Mouse (Mus musculus) kidney, adult 8-10 months (tissue): ENCODE measurements at regions not wholly inside any gene's neighbourhood (a gene's known extent, or its start where the extent isn't known, plus 50 kb on each side); places are given as distances from the start of the nearest gene placed in this dataset.
"Not testable (repeated sequence)": the region's sequence is repeated elsewhere in the genome, so short reads cannot be mapped to it uniquely, and the experiment has no call there.

Experiments used
- DNase-seq, 2 experiments: peaks; one replicate each; pipeline ENCODE4 v3.0.0; 2022

DNA sequence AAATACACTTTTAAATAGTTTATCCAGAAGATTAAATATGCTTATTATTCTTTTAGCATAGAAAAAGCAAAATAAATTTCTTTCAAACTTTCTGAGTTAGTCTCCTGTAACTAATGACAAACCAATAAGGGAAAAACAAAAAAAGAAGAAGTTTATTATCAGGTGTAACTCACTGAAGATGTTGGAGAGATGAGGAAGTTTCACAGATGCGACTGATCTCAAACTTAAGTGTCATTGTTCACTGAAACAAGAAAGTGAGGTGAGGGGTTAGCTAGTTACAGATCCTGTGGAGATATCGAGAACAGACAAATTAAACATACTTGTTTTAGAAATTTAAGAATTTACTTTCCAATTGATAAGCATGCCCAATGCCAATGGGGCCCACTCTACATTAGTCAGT lies 199.2 kb downstream of the Wdr20rt start:
- no peak for DNase-seq

DNA sequence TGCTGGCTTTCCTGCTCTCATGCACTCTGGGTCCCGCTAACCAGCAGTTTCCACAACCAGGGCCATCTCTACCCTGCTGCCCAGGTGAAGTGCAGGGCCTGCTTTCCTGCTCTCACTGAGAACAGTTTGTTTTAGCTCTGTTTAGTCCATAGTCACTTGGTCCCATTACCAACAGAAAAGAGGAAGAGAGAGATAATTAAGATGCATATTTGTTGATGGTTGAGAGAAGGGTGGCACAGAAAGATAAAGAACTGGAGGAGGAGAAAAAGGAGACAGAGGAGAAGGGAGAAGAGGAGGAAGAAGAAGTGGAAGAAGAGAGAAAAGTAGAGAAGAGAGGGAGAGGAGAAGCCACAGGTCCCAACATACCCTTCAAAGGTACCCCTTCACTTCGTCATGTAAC lies 200.1 kb downstream of the Wdr20rt start:
- DNase-seq, result no peak

DNA sequence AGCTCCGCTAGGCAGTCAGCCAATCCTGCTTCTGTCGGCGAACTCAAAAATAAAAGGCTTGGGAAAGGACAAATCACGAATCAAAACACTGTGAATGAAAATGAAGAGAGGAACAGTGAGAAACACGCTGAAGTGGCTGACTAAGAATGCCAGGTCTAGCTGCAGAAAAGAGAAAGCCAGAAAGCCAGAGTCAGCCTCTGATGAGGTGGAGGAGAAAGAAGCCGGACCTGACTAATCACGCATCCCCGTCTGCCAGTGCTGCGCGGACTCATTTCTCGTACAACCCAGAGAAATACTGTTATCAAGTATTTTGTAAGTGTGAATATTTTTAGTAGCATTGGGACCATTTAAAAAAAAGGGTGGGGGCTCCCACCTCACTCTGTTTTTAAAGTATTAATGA lies 201.6 kb downstream of the Wdr20rt start:
- no peak for DNase-seq

DNA sequence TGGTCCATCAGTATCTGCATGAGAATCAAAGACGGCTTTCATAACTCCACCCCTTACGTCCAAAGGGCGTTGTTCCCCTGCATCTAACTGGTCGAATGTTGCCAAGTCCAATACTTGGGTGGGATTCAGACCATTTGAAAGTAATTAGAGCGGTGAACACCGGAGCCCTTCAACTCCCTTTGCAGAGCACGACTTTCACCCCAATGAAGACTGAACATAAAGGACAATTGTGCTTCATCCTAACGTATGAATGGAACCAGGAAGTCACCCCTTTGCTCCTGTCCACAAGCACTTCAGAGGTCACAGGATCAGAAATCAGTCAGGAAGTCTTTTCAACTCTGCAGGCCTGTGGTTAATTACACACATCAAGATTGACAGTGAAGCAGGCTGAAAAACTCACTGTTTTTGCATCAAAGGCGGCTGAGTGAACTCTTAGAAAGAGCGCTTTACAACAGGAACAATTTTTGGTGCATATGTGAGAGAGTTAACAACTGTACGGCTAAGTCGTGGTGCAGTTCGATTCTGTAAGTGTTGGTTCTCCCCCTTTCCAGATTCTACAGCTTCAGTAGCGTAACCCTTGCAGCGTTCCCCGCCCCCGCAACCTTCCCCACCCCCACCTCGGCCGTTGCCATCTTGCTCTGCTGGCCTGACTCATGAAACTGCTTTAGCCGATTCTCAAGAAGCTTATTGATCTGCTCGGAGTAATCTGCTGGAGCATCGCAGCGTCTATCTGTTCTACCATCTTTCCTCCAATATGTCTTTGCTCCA lies 203.1 kb downstream of the Wdr20rt start:
- no peak for DNase-seq

DNA sequence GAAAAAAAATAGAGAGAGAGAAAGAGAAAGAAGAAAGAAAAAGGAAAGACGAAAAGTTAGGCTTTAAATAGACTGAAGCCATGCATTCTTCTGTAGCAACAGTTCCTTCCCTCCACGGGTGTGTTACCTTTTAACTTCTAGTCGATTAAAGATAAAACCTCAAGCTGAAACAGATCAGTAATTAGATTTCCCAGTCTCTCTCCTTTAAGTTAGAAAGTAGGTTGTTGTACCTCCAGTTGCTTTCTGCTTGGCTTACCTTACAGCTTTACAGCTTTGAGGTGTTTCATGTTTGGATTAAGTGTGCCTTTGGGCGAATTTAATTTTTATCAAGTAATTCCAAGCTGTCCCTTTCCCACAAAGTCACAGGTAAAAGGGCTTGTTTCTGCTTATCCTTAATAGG lies 225.5 kb downstream of the Wdr20rt start:
- DNase-seq, result no peak

DNA sequence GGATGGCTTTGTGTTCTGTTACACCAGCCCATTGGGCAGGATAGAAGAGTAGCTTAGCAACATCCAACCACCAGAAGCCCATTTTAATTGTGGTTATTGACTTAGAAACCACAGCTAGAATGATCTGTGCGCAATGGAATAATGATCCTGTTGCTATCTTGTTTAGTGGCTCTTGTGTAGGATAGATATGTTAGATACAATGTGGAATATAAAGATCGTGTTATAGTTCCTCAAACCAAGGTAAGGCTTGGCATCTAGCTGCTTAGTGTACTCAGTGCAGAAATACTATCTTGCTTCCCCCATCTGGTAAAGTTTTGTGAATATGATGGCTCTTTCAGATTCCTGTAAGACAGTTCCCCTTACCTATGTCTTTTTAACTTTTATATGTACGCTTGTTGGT lies 230.4 kb downstream of the Wdr20rt start:
- no peak for DNase-seq

DNA sequence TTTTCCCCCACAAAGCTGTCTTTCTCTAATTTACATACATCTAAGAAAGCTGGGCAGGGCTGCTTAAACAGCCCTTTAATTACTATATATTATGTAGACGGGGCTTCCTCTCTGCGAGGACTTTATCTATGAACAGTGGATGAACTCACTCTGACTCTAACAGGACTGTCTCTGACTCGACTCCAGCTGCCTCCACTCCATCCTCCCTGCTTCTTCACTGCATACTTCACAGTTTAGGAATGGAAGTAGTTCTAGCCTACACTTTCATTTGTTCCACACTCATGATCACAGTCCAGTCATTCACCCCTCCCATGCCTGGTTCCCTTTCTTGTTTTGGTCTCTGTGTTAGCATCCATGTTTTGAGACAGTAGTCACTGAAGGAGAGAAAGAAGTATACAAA lies 231.6 kb downstream of the Wdr20rt start:
- DNase-seq, result no peak

DNA sequence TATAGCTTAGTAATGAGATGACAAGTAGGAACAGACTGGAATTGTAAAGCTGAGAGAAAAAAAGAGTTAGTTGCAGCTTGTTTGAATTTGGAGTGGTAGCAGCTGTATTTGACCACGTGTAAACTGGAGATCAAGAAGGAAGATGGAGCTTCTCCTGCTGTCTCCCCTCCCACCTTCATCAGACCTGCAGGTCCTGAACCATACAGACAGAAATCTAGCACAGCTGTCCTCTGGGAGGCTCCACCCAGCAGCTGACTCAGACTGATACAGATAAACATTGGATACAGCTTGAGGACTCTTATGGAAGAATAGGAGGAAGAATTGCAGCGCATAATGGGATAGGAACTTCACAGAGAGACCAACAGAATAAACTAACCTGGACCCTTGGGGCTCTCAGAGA lies 238.9 kb downstream of the Wdr20rt start:
- no peak for DNase-seq

DNA sequence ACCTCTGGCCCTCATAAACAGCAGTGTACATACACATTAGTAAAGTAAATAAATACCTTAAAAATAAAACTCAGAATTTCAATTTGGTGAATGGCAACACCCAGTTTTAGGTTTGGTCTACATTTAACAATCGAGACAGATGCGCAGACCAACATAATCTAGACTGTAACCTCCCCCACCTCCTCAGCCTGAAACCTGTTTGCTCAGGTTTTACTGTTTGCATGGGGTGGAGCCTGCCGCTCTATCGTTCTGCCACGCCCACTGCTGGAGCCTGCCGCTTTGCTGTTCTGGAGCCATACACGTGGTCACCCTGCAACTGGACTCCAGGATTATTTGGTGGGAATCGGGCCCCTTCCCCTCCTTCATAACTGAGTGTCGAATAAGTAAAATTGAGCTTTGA lies 253.4 kb downstream of the Wdr20rt start:
- DNase-seq, result not testable (repeated sequence)

DNA sequence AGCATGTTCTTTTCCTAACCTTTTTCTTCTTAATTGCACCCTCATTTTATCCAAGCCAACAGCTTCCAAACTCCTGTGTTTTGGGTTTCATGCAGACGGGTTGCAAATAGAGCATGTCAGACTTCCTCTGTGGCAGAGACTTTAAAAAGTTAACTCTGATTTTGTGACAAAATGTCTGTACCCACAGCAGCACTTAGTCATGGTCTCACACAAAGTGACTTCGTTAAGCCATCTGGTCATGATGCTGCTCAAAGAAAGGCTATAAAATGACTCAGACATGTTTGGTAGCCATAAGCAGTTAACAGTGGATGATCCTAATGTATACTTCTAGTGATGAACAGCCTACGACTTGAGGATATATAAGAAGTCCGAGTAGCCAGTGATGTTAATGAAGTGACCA lies 255.5 kb downstream of the Wdr20rt start:
- DNase-seq, result no peak

DNA sequence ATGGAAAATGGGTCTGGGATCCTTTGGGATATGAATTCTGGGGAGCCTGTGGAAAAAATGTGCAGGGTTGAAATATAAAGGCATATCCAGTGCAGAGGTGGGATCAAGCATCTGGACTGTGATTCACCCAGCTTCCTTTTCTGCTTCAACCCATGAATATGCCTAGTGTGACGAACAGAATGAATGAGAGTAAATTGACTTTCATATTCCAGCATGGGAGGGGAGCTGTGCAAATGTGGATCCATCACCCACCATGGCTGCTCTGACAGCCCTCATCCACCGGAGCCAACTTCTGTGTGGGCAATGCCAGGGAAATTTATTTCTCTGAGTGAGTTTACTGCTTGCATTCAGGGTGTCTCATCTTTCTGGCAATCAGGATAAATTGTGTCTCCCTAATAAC lies 265.8 kb downstream of the Wdr20rt start:
- no peak for DNase-seq

DNA sequence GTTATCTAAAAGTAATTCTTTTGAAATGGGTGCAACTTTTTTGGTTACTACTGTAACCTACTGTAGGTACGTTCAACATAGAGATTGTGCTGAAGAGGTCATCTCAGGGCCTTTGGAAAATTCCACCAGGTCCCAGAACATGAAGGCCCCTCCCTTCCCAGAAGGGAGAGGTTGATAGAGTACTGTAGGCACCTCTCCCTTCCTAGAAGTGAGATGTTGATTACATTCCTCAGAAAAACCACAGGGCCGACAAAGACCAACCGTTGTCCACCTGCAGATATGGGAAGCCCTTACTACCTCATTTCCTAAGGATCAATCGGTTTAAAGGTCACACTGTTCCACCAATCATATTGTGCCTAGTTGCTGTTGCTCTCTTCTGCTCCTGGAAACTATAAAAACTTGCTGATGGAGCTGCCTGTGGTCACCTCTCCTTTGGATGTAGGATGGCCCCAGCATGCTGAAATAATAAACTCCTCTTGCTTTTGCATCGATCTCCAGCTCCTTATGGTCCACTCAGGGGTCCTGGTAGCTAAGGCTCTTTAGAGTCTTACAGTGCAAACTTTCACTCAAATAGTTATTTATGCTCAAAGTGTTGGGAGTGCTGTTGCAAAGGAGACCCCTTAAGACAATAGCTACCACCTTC lies 269.2 kb downstream of the Wdr20rt start:
- DNase-seq, result no peak

DNA sequence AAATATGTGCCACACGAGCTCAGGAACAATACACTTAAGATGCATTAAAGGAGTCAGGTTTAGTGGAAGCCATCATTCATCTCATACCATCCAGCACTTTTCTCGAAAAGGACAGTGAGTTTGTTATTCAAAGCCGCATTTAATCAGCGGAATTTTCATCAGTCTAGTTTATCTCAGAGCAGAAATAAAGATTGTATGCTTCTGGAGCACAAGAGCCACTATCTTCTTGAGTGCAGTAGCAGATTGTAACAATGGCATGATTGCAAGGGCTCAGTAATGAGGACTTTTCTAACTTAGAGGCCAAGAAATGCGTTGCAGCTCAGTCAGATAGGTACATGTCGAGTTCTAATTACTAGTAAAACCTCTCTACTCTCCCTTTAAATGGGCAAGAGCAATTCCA lies 271.3 kb downstream of the Wdr20rt start:
- DNase-seq, result no peak

DNA sequence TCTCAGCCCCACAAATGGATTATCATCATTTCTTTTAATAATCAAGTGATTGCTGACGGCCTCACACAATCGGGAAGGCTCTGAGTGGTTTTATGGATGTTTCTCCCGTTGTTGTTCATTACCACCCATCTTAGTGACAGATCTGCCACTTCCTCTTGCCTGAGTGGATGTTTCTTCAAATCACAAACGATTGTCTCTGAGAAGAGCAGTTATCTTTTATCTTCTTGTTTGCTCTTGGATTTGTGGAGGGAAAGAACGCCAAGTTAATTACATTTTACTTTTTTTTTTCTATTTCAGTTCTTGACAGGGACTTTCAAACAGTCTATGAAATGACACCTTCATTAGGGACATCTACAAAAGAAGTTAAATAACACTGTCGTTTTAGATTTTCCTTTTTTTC lies 272.3 kb downstream of the Wdr20rt start:
- DNase-seq, result no peak

DNA sequence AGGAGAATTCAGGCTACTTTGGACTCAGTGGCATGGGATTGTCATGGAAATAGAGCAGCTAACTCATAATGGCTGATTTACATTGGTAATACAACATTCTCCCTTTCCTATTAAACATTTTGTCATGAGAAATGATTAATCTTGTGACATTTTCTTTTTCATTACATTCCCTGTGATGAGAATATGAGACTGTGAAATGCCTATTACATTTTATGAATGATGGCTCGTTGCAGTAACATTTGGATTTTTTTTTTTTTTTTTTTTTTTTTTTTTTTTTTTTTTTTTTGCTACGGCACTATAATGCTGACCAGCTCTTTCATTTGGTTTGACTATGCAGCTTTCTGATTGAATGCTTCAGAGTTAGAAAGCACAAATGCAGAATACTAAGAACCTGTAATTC lies 276.1 kb downstream of the Wdr20rt start:
- no peak for DNase-seq

DNA sequence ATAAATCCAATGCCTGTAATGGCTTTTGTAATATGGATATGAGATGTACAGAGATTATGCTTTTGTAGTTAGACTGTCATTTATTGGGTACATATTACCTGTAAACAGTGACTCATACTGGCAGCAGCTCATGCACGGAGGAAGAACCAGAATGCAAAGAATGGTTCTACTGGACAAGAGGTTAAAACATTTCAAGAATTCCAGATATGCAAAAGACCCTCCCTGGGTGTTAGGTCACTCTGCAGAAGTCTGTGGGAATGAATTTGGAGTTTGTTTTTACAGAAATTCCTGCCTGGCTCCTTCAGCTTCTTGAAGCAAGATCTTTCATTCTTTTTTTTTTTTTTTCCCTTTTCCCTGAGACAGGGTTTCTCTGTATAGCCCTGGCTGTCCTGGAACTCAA lies 276.7 kb downstream of the Wdr20rt start:
- no peak for DNase-seq

DNA sequence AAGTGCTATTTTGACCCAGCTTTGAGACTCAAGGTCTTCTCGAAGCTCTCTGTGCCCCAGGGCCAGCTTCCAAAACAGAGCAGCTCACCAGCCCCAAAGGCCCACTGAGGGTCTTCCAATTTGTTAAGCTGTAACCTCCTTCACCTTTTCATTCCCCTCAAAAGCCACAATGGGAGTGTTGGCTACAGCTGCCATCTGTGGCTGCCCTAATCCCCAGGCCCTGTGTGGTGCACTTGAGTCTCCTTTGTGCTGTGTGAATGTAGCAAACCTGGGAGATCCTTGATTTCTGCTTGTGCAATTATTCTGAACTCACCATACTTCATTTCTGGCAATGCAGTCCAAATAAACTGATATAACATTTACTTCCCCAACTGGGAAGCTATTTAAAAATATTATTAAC lies 287.8 kb downstream of the Wdr20rt start:
- no peak for DNase-seq

DNA sequence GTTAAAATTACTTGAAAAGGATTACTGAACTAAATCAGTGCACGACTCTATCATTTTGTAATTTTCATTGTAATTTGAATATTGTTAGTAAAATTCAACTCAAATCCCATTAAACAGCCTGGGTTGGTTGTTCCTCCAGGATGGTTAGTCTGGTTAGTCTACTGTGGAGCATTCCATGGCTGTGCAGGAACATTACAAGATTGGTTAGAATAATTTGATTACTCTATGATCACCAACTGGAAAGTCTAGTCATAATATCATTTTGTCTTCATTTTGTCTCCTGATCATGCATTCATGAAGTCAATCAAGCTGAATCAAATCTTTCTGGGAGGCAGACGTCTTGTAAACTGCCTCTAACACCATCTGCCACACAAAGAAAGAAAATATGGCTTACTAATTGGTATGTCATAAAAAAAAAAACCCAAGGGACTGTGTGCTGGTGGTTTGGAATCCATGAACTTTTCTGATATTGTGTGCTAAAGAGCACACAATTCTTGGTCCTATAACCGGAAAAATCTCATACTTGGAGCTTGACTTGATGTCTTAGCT lies 308.9 kb downstream of the Wdr20rt start:
- no peak for DNase-seq

DNA sequence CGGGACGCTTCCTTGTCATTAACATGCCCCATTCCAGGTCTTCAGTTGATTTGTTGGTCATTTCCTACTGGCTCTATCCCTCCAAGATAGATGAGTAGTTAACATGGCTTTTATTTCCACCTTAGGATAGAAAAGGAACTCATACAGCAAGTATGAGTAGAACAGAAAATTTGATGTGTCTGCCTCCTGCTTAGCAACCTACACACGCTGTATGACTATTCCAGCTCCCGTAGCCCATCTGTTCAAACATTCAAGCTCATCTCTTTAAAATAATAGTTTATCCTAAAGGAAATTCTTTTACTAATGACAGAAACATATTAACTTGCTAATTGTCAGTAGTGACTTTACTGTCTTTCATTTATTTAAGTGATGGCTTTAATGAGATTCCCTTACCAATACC lies 323.0 kb downstream of the Wdr20rt start:
- DNase-seq, result no peak

DNA sequence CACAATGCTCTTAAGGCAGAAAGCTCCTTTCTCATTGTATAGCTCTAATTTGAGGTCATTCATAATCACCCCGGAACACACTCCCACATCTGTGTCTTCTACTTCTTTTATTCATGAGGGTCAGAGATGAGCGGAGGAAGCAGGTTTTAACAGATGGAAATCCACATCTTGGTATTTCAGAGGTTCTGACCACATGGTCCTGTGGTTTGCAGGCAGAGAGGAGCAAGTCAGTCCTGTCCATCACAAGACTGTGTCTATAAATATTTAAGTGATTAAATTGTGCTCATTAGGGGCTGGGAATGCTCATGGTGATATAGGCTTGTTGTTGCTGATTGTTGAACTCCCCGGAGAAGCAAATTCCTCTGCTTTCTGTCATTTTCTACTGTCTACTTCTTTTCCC lies 326.9 kb downstream of the Wdr20rt start:
- no peak for DNase-seq

DNA sequence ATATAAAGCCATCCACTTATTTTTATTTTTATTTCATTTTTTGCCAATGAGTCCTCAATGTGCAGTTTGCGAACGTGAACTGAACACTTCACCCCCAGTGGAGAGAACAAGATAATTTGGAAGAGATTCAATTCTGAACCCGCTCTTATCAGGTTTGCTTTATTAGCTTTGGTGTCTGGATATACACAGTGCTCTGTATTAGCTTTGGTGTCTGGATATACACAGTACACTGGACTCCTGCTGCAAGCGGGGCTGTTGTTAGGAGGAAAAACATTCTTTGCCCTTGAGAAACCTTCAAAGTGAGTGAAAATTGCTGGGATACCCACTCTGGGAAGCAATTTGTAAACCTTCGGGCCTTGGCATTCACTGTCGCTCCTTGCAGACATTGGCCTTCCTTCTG lies 333.7 kb downstream of the Wdr20rt start:
- no peak for DNase-seq

DNA sequence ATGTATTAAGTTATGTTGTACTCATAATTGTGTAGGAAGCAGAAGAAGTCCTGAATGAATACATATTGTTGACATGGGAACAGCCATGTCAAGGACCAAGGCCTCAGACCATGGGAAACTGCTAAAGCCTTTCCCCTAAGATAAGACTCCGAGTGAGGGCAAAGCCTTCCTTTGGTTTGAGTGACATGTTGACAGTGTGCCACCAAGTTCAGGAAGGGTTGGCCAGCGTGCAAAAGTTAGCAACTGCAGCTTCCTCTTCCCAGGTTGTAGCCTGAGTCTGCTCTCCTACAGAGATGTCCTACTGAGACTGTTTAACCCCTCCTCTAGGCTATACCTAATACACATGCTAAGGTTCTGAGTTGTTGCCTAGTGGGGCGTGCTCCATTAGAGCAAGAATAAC lies 334.5 kb downstream of the Wdr20rt start:
- DNase-seq, result no peak

DNA sequence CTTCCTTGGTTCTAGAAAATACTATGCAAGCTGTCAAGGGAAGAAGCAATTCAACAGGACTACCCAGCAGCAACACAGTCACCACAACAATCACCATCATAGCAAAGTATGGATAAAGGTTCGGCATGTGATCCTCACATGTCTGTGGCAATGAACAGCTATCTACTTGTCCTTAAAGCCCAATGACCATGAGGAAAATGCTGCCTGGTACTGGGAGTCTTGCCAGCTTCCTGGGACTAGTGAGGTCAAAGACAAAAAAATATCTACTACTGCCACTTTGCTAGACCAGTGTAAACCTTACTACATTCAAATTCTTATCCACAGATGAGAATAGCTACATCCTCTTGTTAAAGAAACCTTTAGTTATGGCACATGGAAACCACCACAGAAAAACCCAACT lies 346.3 kb downstream of the Wdr20rt start:
- DNase-seq, result no peak

DNA sequence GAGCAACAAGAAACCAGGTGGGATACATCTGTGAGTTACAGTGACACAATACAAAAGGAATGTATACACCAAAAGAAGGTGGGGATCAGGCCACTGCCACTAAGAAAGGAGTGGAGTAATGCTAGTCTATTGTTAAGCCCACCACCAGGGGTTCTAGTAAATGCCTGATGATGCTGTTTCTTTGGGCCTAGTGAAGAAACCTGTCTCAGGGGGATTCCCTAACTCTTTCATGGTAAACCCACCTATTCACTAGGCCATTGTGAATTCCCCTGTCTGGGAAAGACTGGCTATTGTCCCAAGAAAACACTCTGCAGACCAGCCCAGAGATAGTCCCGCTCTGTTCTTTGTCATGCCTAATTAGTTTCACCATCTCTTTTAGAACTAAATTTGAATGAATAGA lies 368.2 kb downstream of the Wdr20rt start:
- DNase-seq, result no peak

DNA sequence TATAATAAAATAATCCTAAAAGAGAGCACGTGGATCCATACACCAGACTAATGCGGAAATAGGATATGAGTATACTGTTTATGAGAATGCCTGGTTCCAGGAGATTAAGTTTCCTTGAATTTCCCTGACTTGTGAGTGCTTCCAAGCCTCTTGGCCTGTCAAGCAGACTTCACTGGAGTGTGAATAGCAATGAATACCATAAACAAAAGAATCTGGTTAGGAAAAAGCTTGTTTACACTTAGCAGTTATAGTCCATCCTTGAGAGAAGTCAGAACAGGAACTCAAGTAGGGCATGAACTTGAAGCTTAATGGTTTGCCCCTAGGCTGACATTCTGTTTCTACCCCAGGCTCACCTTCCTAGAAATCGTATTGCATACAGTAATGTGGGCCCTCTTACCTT lies 368.8 kb downstream of the Wdr20rt start:
- DNase-seq, result no peak
